Mouse (Mus musculus) telencephalon, adult 2 months (tissue): ENCODE results near the gene Xpnpep3.
A peak's percentile ranks its signal among the peaks of the same experiment; 100 is the strongest.
"Not testable (repeated sequence)": the region's sequence is repeated elsewhere in the genome, so short reads cannot be mapped to it uniquely, and the experiment has no call there.

Experiments used
- DNase-seq: peaks from one replicate; pipeline ENCODE4 v3.0.0-alpha.2; 2011; ENCODE audit warnings: low read depth, low spot score

Gene Xpnpep3

GRCm38 (mm10) chr15:81399297-81399637 is 671 bp upstream of the Xpnpep3 start:
- no peak for DNase-seq

DNA sequence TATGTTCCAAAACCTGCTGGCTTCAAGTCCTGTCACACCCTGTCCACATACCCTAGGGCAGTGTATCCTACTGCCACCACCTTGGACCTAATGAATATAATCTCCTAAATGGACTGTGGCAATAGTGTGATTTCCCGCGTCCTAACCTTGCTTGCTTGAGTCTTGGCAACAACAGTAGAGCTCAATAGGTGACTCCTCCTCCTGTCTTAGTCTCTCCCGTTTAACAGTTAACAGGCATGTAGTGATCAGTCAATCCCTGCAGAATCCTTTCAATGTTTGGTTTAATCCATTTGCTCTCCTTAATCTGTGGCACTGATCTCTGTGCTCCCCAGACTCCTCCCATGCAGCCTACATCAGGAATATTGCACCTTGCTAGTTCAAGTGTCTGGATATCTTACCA is 5.1 kb downstream of the Xpnpep3 start:
- no peak for DNase-seq

DNA sequence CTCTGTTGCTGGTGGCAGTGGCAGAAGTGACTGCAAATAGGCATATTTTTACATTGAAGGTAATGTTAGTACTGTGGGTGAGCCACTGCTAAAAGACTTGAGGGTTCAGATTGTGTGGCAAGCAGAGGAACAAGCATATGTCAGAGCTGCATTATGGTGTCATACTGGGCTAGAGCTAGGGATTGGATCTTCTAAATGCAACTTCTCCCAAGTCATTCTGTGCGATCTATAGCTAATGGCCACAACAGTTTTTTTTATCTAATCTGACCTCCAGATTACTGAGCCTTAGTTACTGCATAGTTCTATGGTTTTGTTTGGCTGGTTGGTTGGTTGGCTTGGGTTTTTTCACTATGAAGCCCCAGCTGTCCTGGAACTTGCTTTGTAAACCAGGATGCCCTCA is 8.3 kb downstream of the Xpnpep3 start, which contains the start of gene Dnajb7:
Gene Dnajb7 (minus strand): TSS at position 101 of the 400 bp plus-strand sequence.
- DNase-seq = no peak

GRCm38 (mm10) chr15:81416763-81417310 is 16.9 kb downstream of the Xpnpep3 start:
- DNase-seq = not testable (repeated sequence)

GRCm38 (mm10) chr15:81418065-81418464 is 18.1 kb downstream of the Xpnpep3 start:
- no peak for DNase-seq

GRCm38 (mm10) chr15:81421454-81421853 is 21.5 kb downstream of the Xpnpep3 start:
- DNase-seq = peak; percentile 5

DNA sequence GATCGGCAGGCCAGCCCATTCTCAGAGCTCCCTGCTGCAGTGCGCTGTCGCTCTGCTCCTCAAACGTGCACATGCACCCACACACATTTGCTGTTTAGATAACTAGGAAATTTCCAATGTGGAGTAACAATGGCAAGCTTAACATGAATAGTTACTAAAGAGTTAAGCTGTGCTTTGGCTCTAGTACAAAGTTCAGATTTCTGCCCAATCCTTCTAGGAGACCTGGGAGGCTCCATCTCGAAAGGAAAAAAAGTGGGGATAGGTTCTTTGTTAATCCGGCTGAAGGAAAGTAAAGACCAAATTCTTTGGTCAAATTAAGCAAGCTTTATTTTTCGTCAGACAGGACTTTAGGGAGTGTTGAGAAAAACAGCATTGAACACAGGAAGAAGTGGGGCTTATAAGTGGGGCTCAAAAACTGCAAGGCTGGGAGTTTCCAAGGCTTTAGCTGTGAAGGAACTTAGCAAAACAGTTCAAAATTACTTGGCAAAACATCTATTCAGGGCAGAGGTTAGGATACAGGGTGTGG is 22.3 kb downstream of the Xpnpep3 start:
- DNase-seq = no peak

DNA sequence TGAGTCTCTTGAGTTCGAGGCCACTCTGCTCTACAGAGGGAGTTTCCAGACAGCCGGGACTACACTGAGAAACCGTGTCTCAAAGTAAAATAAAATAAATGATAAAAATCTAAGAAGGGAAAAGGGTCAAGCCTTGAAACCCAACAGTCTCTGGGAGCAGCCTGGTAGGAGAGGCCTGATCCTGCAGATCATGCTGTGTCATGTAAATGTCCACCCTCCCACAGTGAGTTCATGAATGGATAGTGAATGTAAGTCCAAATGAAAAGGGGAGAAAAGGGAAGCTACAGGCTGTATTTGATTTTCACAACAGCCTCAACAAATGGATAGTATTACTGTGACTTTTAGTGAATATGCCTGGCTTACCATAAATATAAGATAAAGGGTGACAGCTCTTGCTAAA is 25.4 kb downstream of the Xpnpep3 start:
- DNase-seq = no peak

DNA sequence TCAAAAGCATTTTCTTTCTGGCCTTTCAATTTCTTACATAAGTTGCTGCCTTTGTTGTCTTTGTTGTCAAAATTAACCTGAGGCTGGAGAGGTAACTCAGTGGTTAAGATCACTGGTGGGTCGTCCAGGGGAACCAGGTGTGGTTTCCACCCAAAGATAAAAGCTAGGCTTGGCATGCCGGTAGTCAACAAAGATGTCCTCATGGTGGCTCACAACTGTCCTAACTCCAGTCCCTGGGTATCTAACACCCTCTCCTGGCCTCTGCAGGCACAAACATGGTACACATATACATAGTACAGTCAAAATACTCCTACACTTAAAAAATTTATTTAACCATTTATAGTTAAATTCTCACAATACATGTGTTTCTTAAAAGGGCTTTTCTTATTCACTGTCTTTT is 28.0 kb downstream of the Xpnpep3 start:
- no peak for DNase-seq

DNA sequence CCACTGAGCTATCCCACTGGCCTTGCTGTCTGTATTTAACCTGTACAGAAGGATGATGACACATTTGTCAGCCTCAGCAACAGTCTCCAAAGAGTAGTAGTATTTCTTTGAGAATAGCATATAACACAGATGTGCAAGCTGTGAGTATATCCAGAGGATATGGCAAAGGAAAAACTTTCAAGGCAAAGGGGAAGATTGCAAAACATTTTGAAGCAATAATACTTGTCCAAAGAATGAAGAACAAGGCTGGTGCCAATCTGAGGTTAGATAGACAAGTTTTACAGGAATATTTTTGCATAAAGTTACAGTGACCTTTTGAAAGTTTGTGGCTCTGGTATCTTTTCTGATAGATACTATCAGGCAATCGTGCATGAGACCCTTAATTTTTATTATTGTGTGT is 31.3 kb downstream of the Xpnpep3 start:
- no peak for DNase-seq

DNA sequence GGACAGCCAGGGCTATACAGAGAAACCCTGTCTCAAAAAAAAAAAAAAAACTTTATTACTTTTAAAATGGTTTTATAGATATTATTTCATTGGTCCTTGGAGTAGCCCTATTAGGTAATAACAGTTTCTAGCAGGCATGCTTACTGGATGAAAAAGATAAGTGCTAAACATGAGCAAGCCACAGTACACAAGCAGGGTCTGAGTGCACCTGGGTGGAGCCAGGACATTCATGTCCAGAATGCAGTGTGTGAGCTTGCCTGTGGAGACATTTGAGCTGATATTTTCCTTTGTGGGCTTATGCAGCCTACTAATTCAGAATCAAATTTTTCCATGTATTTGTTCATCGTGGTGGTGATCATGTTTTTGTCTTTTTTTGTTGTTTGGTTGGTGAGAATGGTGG is 38.4 kb downstream of the Xpnpep3 start:
- DNase-seq = no peak

- no peak for DNase-seq
These were observed 39.3 kb downstream of the Xpnpep3 start for GRCm38 (mm10) chr15:81439236-81439635.

GRCm38 (mm10) chr15:81448463-81448862 is 48.5 kb downstream of the Xpnpep3 start:
- peak; percentile 50 for DNase-seq

- DNase-seq = no peak
These were observed 61.6 kb downstream of the Xpnpep3 start for GRCm38 (mm10) chr15:81461523-81461922.

- DNase-seq = no peak
These were observed 65.2 kb downstream of the Xpnpep3 start for GRCm38 (mm10) chr15:81465016-81465660.

- DNase-seq = peak; percentile 97
These were observed 66.2 kb downstream of the Xpnpep3 start, which contains the start of gene Rbx1 for GRCm38 (mm10) chr15:81465901-81466737. Rbx1 (plus strand) TSS chr15:81466296.

- no peak for DNase-seq
These were observed 66.8 kb downstream of the Xpnpep3 start for GRCm38 (mm10) chr15:81466738-81467113.

GRCm38 (mm10) chr15:81470735-81471134 is 70.8 kb downstream of the Xpnpep3 start:
- DNase-seq = no peak

DNA sequence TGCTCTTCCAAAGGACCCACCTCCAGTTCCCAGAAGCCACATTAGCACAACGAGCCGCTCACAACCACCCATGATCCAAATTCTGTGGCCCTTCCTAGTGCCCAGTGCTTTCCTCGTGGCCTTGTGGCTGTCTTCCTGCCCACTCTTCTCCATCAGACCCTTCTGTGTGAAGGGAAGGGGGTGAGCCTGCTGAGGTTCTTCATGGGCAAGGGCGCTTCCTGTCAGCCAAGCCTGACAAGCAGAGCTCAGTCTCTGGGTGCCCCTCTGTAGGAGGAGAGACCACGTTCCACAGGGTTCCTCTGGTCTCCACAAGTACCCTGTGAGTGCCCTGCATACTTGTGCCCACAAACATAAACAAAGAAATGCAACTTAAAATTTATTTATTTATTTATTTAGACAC is 72.3 kb downstream of the Xpnpep3 start:
- no peak for DNase-seq

GRCm38 (mm10) chr15:81475654-81476053 is 75.7 kb downstream of the Xpnpep3 start:
- DNase-seq = no peak

- DNase-seq = no peak
These were observed 76.7 kb downstream of the Xpnpep3 start for GRCm38 (mm10) chr15:81476597-81476996.

DNA sequence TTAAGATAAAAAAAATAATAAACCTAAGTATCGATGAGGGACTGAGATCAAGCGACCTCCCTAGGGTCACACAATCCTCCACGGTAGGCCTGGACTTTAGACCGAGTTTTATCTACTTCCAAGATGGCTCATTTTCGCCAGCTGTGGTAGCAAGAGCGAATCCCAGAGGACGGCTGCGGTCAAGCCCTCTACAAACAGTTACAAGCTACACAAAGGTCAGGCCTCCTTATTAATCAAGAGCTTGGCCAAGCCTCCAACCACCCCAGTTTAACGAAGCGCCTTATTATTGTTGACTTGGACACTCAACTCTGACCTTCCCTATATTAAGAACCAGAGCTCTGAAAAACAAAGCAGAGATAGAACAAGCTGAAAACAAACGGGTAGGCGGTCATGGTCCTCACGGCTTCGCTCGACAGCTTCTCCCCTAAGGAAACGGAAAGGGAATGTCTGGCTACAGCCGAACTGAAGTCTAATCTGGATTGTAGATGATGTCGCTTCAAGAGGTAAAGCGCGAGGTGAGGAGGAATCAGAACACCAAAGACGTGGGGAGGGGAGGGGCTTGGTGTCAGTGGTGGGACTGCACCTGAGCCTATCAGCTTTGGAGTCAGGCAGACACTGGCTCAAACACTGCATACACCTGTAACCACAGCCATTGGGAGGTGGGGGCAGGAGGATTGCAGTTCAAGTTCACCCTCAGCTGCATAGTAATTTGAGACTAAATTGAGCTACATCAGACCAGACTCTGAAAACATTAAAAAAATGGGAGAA is 79.7 kb downstream of the Xpnpep3 start:
- DNase-seq = no peak
